Mouse (Mus musculus): Measurements from ENCODE around the gene Add3.

Add3 gene

GRCm38 (mm10) chr19:53130399-53131175, 9.7 kb upstream of the Add3 start:
- in situ Hi-C loops (cut with MboI) = no loop called here

GRCm38 (mm10) chr19:53132471-53132870, 7.8 kb upstream of the Add3 start:
- in situ Hi-C loops (cut with MboI) = no loop called here

- in situ Hi-C loops (cut with MboI) = no loop called here
Observed at GRCm38 (mm10) chr19:53136336-53137090, 3.7 kb upstream of the Add3 start.

GRCm38 (mm10) chr19:53137116-53137670, 3.0 kb upstream of the Add3 start:
- in situ Hi-C loops (cut with MboI) = no loop called here

GRCm38 (mm10) chr19:53140804-53141250, 584 bp downstream of the Add3 start:
- in situ Hi-C loops (cut with MboI) = no loop called here

GRCm38 (mm10) chr19:53141251-53142072, 1.2 kb downstream of the Add3 start:
- in situ Hi-C loops (cut with MboI) = no loop called here

- in situ Hi-C loops (cut with MboI) = no loop called here
Observed at GRCm38 (mm10) chr19:53142190-53143107, 2.2 kb downstream of the Add3 start.

- in situ Hi-C loops (cut with MboI) = no loop called here
Observed at GRCm38 (mm10) chr19:53143108-53143971, 3.1 kb downstream of the Add3 start.

- in situ Hi-C loops (cut with MboI) = no loop called here
Observed at GRCm38 (mm10) chr19:53145075-53145474, 4.8 kb downstream of the Add3 start.

- in situ Hi-C loops (cut with MboI) = no loop called here
Observed at GRCm38 (mm10) chr19:53149381-53149780, 9.1 kb downstream of the Add3 start.

GRCm38 (mm10) chr19:53152451-53152850, 12.2 kb downstream of the Add3 start:
- in situ Hi-C loops (cut with MboI) = no loop called here

- in situ Hi-C loops (cut with MboI) = no loop called here
Observed at GRCm38 (mm10) chr19:53153096-53153495, 12.9 kb downstream of the Add3 start.

- in situ Hi-C loops (cut with MboI) = no loop called here
Observed at GRCm38 (mm10) chr19:53154156-53154555, 13.9 kb downstream of the Add3 start.

- in situ Hi-C loops (cut with MboI) = no loop called here
Observed at GRCm38 (mm10) chr19:53156361-53156760, 16.1 kb downstream of the Add3 start.

GRCm38 (mm10) chr19:53157176-53157575, 16.9 kb downstream of the Add3 start:
- in situ Hi-C loops (cut with MboI) = no loop called here

- in situ Hi-C loops (cut with MboI) = no loop called here
Observed at GRCm38 (mm10) chr19:53159351-53159750, 19.1 kb downstream of the Add3 start.

- in situ Hi-C loops (cut with MboI) = no loop called here
Observed at GRCm38 (mm10) chr19:53162927-53163326, 22.7 kb downstream of the Add3 start.

- in situ Hi-C loops (cut with MboI) = no loop called here
Observed at GRCm38 (mm10) chr19:53164645-53165044, 24.4 kb downstream of the Add3 start.

- in situ Hi-C loops (cut with MboI) = no loop called here
Observed at GRCm38 (mm10) chr19:53165305-53166240, 25.3 kb downstream of the Add3 start.
